Mouse (Mus musculus) heart, postnatal 25 days (tissue): ENCODE measurements around the gene Rsph6a. TPM values are rescaled to one million over a fixed set of nuclear protein-coding genes. Genes with fewer than 3 reads are reported as not detected.
A peak's percentile ranks its signal among the peaks of the same experiment; 100 is the strongest.

Experiments used
- DNase-seq: peaks from one replicate; pipeline ENCODE4 v3.0.0; 2022; ENCODE audit warnings: low spot score
- intact Hi-C: fragments of 180-260 bp; cut with DNase I; formaldehyde crosslinking; loops from one replicate; pipeline ENCODE4 v1.15.1; 2025
- total RNA-seq, 2 experiments: library from RNA; stranded (reverse); gene quantifications; 2 replicates each; pipeline ENCODE4 v1.2.3; 2021

The Rsph6a gene
- total RNA-seq, 2 experiments from 2014 or later: not detected

- intact Hi-C loops: loop anchor here (2.0 kb wide), 1 partner anchor 13 kb away; no protein-coding TSS in a partner anchor
Measured at GRCm38 (mm10) chr7:19075723-19076585, 21.5 kb downstream of the Rsph6a start, which contains the start of gene Dmwd. Dmwd (plus strand) TSS chr7:19076227.

GRCm38 (mm10) chr7:19076586-19076991 is 22.1 kb downstream of the Rsph6a start:
- intact Hi-C loops: no loop called here
- no peak for DNase-seq

More at GRCm38 (mm10) chr7:19075723-19076585, 21.5 kb downstream of the Rsph6a start, which contains the start of gene Dmwd:
- DNase-seq: peak; percentile 93

GRCm38 (mm10) chr7:19077761-19078160 is 23.3 kb downstream of the Rsph6a start:
- intact Hi-C loops: no loop called here

GRCm38 (mm10) chr7:19078732-19079131 is 24.2 kb downstream of the Rsph6a start:
- intact Hi-C loops: no loop called here

More at GRCm38 (mm10) chr7:19077761-19078160, 23.3 kb downstream of the Rsph6a start:
- no peak for DNase-seq

GRCm38 (mm10) chr7:19080451-19080950 is 26.0 kb downstream of the Rsph6a start:
- intact Hi-C loops: no loop called here

More at GRCm38 (mm10) chr7:19078732-19079131, 24.2 kb downstream of the Rsph6a start:
- no peak for DNase-seq

GRCm38 (mm10) chr7:19082171-19082570 is 27.7 kb downstream of the Rsph6a start:
- intact Hi-C loops: no loop called here
- DNase-seq: no peak

More at GRCm38 (mm10) chr7:19080451-19080950, 26.0 kb downstream of the Rsph6a start:
- DNase-seq: no peak

GRCm38 (mm10) chr7:19083096-19083495 is 28.6 kb downstream of the Rsph6a start:
- intact Hi-C loops: no loop called here
- peak; percentile 69 for DNase-seq

GRCm38 (mm10) chr7:19083701-19084100 is 29.2 kb downstream of the Rsph6a start, which contains the start of gene Dmpk:
Dmpk (plus strand) TSS chr7:19083849.
- intact Hi-C loops: no loop called here
- no peak for DNase-seq

- no peak for DNase-seq
- intact Hi-C loops: no loop called here
Measured at GRCm38 (mm10) chr7:19084277-19084771, 29.8 kb downstream of the Rsph6a start.

GRCm38 (mm10) chr7:19084921-19085473 is 30.5 kb downstream of the Rsph6a start:
- intact Hi-C loops: no loop called here
- no peak for DNase-seq

GRCm38 (mm10) chr7:19085495-19085894 is 31.0 kb downstream of the Rsph6a start:
- intact Hi-C loops: no loop called here
- no peak for DNase-seq

GRCm38 (mm10) chr7:19086042-19086441 is 31.6 kb downstream of the Rsph6a start:
- no peak for DNase-seq
- intact Hi-C loops: no loop called here

GRCm38 (mm10) chr7:19086760-19087159 is 32.3 kb downstream of the Rsph6a start:
- no peak for DNase-seq
- intact Hi-C loops: no loop called here

- no peak for DNase-seq
- intact Hi-C loops: loop anchor here (2.0 kb wide), 1 partner anchor 14 kb away; no protein-coding TSS in a partner anchor
Measured at GRCm38 (mm10) chr7:19088813-19089212, 34.3 kb downstream of the Rsph6a start.

GRCm38 (mm10) chr7:19091913-19092312 is 37.4 kb downstream of the Rsph6a start:
- intact Hi-C loops: no loop called here

GRCm38 (mm10) chr7:19092381-19093173 is 38.1 kb downstream of the Rsph6a start:
- intact Hi-C loops: loop anchor here (1.0 kb wide), 1 partner anchor 23 kb away; no protein-coding TSS in a partner anchor
- peak; percentile 51 for DNase-seq

More at GRCm38 (mm10) chr7:19091913-19092312, 37.4 kb downstream of the Rsph6a start:
- DNase-seq: no peak

GRCm38 (mm10) chr7:19093174-19093521 is 38.7 kb downstream of the Rsph6a start:
- intact Hi-C loops: loop anchor here (1.0 kb wide), 1 partner anchor 24 kb away; no protein-coding TSS in a partner anchor
- peak; percentile 78 for DNase-seq

- DNase-seq: peak; percentile 96
- intact Hi-C loops: loop anchor here (1.0 kb wide), 1 partner anchor 24 kb away; no protein-coding TSS in a partner anchor
Measured at GRCm38 (mm10) chr7:19093537-19094385, 39.3 kb downstream of the Rsph6a start.

GRCm38 (mm10) chr7:19094471-19094825 is 40.0 kb downstream of the Rsph6a start, which contains the start of gene Six5:
Six5 (plus strand) TSS chr7:19094594.
- no peak for DNase-seq
- intact Hi-C loops: no loop called here
